Mouse (Mus musculus) heart, adult 9 months (tissue): Measurements from ENCODE around the gene Cttnbp2.
"Not testable (repeated sequence)": the region's sequence is repeated elsewhere in the genome, so short reads cannot be mapped to it uniquely, and the experiment has no call there.

Experiments
- DNase-seq, 2 experiments: peaks; one replicate each; pipeline ENCODE4 v3.0.0; 2022; ENCODE audit warnings: low spot score in 2 of 2

Gene Cttnbp2

GRCm38 (mm10) chr6:18415961-18416360, 98.7 kb downstream of the Cttnbp2 start:
- no peak for DNase-seq

DNA sequence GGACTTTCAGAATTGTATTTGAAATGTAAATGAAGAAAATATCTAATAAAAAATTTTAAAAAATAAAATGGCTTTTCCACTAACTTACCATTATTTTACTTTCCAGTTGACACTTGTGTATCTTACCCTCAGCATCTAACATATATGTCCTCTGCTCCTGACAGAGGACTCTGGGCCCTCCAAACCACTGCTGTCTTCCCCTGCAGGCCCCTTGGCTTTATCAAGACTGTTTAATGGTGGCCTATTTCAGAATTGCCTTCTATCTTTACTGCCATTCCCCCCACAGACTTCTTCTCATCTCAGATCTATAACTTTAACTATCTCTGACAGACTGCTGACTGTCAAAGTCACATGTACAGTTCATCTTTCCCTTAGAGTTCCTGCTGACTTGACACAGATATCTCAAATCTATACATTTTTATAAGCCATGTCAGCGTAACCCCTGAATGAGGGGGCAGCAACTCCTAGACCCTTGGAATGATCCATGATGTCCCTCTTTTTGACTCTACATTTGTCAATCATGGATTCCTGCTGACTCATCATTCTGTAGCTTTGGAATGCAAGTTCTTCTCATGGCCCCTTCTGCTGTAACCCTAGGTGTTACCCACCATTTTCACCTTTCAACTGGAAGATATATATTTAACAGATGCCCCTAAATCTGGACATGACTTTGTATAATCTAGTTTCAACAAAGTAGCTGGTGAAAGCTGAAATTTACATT, 103.0 kb downstream of the Cttnbp2 start:
- no peak for DNase-seq

DNA sequence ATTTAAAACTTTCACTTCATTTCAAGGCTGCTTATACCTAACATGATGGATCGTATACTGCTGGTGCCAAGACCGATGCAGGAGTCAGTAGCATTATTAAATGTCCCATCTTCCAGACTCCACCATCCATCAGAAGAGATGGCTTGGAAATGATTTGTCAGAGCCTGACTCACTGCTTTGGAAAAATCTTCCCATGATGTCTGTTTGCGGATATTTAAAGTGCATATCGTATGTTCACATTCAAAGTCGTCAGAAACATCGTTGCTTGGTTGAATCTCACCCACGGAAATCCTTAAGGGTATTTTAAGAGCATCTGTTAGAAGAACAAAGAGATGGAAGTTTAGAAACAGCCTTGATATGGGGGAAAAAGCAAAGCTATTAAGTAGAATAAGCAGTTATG, 106.2 kb downstream of the Cttnbp2 start:
- no peak for DNase-seq

- DNase-seq, result no peak
Measured at GRCm38 (mm10) chr6:18401066-18401674, 113.5 kb downstream of the Cttnbp2 start.

GRCm38 (mm10) chr6:18381380-18381779, 133.3 kb downstream of the Cttnbp2 start:
- DNase-seq, result no peak

GRCm38 (mm10) chr6:18380300-18381202, 134.1 kb downstream of the Cttnbp2 start:
- no peak for DNase-seq

DNA sequence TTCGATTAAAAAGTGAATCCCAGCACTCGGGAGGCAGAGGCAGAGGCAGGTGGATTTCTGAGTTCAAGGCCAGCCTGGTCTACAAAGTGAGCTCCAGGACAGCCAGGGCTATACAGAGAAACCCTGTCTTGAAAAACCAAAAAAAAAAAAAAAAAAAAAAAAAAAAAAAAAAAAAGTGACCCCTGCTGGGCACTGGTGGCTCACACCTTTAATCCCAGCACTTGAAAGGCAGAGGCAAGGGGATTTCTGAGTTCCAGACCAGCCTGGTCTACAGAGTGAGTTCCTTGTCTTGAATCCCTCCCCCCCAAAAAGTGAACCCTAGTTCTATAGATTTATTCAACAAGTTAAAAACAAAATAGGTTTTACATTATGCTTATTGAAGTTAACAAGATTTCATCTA, 136.9 kb downstream of the Cttnbp2 start:
- not testable (repeated sequence) for DNase-seq

DNA sequence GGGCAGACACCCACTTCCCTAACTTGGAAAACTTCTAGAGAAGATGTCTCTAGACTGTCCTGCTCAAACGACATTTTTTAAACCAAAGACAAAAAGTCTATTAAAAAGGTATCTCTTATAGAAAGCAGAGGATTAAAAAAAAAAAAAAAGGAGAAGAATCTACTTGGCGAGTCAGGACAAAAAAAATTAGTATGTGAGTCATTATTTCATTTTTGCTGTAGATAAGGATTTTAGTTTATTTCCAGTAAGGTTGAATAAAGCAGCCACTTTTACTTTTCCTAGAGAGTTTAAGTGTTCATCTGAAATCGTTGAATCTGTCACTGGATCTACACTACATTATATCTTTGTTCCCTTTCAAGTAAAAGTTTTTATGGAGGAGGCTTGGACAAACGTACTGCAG, 139.9 kb downstream of the Cttnbp2 start:
- DNase-seq, result no peak

GRCm38 (mm10) chr6:18373652-18374051, 141.0 kb downstream of the Cttnbp2 start:
- no peak for DNase-seq

- DNase-seq, result peak; percentile 3 to 19
Measured at GRCm38 (mm10) chr6:18372447-18373228, 142.0 kb downstream of the Cttnbp2 start.

DNA sequence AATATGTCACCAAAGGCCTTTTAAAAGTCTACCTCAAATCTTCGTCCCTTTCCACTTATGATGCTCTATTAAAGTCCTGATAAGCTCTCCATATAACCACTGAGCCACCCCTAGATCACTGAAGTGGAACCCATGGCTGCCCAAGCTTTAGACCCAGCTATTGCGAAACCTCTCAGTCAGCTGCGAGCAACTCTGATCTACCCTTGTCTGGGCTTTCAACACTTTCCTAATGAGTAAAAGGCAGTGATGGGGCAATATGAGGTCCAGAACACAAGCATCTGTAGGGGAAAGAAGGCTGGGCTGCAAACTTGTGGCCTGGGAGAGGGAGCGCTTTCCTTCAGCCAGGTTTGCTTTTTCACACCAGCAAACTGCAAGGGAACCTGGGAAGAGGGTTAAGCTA, 144.9 kb downstream of the Cttnbp2 start:
- DNase-seq, result no peak

DNA sequence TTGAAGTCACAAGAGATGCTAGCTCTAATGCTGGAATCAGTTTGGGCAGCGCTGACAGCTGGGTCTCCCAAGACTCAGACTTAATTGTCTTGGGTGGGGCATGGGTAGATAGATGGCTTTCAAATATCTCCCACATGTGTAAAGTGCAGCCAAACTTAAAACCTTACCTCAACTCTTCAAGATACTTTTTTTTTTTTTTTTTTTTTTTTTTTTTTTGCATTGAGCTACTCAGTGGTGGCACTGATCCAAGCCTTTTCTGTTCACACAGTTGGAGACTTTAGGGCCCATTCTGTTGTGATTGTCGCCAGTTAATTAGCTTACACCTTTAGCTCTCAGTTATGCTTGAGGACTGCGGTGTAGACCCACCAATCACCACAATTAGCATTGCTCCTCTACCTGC, 145.6 kb downstream of the Cttnbp2 start:
- no peak for DNase-seq

GRCm38 (mm10) chr6:18362232-18362631, 152.4 kb downstream of the Cttnbp2 start:
- no peak for DNase-seq

DNA sequence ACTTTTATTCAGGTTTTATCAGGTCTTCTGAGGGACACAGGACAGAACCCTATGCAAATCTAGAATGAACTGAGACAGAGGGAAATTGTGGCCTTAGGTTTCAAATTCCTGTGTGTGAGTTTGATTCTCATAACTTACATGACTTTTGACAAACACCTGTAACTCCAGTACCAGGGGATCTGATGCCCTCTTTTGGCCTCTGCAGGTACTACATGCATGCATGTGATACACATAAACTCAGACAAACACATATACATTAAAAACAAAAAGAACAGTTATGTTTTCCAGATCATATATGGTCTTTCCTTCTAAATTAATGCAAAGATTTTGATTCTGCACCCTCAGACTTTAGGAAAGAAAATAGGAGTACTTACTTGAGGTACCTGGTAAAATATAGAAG, 153.7 kb downstream of the Cttnbp2 start:
- no peak for DNase-seq

DNA sequence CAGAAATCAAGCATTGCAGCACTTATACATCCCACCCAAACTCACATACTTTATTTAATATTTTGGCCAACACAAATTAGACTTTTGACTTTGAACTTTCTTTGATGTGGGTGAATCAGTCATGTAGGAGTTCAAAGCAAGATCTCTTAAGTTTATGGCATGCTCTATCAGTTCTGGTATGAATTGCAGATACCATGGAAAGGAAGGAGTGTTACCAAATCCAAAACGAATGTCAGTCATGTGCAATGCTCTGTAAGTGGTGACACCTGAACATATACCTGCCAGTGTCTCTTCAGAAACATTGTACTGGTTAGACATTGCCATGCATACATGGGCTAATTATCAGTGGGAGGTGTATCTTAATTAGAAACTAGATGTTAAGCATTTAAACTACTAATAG, 154.5 kb downstream of the Cttnbp2 start:
- no peak for DNase-seq

- DNase-seq, result no peak
Measured at GRCm38 (mm10) chr6:18349153-18349858, 165.3 kb downstream of the Cttnbp2 start.

GRCm38 (mm10) chr6:18344272-18344671, 170.4 kb downstream of the Cttnbp2 start:
- DNase-seq, result no peak

- DNase-seq, result no peak
Measured at GRCm38 (mm10) chr6:18338307-18338706, 176.3 kb downstream of the Cttnbp2 start.

DNA sequence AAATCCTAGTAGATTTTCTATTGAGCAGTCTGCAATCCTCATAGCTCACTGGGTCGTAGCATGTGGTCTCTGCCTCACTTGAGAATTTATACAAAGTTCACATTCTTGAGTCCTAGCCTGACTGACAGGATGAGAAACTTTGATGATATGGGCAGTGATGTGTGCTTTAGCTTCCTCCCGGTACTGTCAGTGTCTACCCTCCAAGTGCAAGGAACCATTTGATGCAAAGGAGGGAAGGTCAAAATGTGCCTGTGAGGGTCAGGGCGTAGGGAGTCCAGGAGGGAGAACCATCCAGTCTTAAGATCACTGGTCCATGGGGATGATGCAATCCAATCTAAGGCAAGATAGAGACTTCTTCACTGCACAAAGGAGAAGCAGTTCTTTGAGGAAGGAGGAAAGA, 179.2 kb downstream of the Cttnbp2 start:
- no peak for DNase-seq

- no peak for DNase-seq
Measured at GRCm38 (mm10) chr6:18322950-18323349, 191.7 kb downstream of the Cttnbp2 start.
